Mouse (Mus musculus): ENCODE measurements around the gene Apob.

Apob gene

GRCm38 (mm10) chr12:8042626-8043394, 65.4 kb downstream of the Apob start:
- no peak for DNase-seq

- no peak for DNase-seq
Measured at GRCm38 (mm10) chr12:8047046-8047445, 69.6 kb downstream of the Apob start.

GRCm38 (mm10) chr12:8047789-8048309, 70.4 kb downstream of the Apob start:
- no peak for DNase-seq

GRCm38 (mm10) chr12:8056001-8056640, 78.7 kb downstream of the Apob start:
- no peak for DNase-seq

- peak; percentile 76 for DNase-seq
Measured at GRCm38 (mm10) chr12:8059576-8059975, 82.1 kb downstream of the Apob start.

GRCm38 (mm10) chr12:8063363-8064065, 86.1 kb downstream of the Apob start:
- DNase-seq = no peak
